Mouse (Mus musculus) embryonic fibroblast, embryonic 13.5 days (primary cell): ENCODE data around the gene Gpr146. TPM values are rescaled to one million over a fixed set of nuclear protein-coding genes. Genes with fewer than 3 reads are reported as not detected.

Experiments
- H3K27ac ChIP-seq: 2 replicates; pipeline ENCODE4 v1.5.1; 2012; ENCODE audit warnings: low read length, control low read depth, inconsistent platforms; ENCODE audit not compliant: insufficient read depth
- H3K4me1 ChIP-seq: 2 replicates; pipeline ENCODE4 v1.6.1; 2011; ENCODE audit warnings: low read length; ENCODE audit not compliant: control insufficient read depth, insufficient read depth
- H3K4me3 ChIP-seq: 2 replicates; pipeline ENCODE4 v1.5.1; 2011; ENCODE audit warnings: mild to moderate bottlenecking, control low read depth, low read length; ENCODE audit not compliant: insufficient read depth
- CTCF ChIP-seq: IDR thresholded peaks from 2 replicates; pipeline ENCODE4 v1.5.1; 2011; ENCODE audit warnings: mild to moderate bottlenecking, control low read depth, low read length, moderate library complexity, borderline replicate concordance; ENCODE audit not compliant: insufficient read depth
- POLR2A ChIP-seq: IDR thresholded peaks from 2 replicates; pipeline ENCODE4 v1.6.1; 2011; ENCODE audit warnings: low read depth, mild to moderate bottlenecking, control low read depth, low read length, moderate library complexity
- polyA plus RNA-seq: library from polyadenylated mRNA; stranded (reverse); fragments of >200 nt; gene quantifications from 2 replicates; pipeline ENCODE4 v1.2.4, GENCODE M21; 2011; ENCODE audit warnings: low read depth; ENCODE audit not compliant: missing spikeins, insufficient read length

Gpr146 gene
- polyA plus RNA-seq, 1 experiment = 0.88 TPM

- Histone ChIP-seq H3K4me1 (no peaks in the 10 kb centered on the region), H3K4me3 (no peak overlapping the region), H3K27ac (no peak overlapping the region)
- TF ChIP-seq CTCF (no peak), POLR2A (no peak)
Observed at GRCm38 (mm10) chr5:139368638-139369320, 8.7 kb upstream of the Gpr146 start.

DNA sequence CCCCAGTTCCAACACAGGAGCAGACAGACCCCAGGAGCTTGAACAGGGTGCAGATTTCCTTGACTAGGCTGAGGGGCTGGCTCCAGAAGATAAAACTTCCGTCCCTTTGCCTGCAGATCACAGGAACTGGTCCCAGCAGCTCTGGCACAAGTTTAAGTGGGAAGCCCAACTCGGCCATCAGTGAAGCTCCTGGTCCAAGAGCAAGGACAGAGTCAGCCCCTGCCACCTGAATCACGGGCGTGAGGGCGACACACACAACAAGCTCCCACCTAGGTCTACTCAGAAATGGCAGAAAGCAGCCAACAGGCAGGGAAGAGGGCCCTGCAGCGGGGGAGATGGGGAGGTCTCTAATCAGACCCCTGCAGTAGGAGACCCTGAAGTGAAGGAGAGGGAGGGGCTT is 7.2 kb upstream of the Gpr146 start:
- H3K4me3 ChIP-seq = no peak overlapping the region
- no peak overlapping the region for H3K27ac ChIP-seq
- H3K4me1 ChIP-seq = peaks cover 4% of the 10 kb centered on the region; the same call in 1 of the 2 replicates
- TF ChIP-seq POLR2A (no peak), CTCF (no peak)

- Histone ChIP-seq H3K4me3 (no peak overlapping the region), H3K27ac (no peak overlapping the region), H3K4me1 (peaks cover 4% of the 10 kb centered on the region; the same call in 1 of the 2 replicates)
- TF ChIP-seq POLR2A (no peak), CTCF (no peak)
Observed at GRCm38 (mm10) chr5:139371118-139371517, 6.4 kb upstream of the Gpr146 start.

DNA sequence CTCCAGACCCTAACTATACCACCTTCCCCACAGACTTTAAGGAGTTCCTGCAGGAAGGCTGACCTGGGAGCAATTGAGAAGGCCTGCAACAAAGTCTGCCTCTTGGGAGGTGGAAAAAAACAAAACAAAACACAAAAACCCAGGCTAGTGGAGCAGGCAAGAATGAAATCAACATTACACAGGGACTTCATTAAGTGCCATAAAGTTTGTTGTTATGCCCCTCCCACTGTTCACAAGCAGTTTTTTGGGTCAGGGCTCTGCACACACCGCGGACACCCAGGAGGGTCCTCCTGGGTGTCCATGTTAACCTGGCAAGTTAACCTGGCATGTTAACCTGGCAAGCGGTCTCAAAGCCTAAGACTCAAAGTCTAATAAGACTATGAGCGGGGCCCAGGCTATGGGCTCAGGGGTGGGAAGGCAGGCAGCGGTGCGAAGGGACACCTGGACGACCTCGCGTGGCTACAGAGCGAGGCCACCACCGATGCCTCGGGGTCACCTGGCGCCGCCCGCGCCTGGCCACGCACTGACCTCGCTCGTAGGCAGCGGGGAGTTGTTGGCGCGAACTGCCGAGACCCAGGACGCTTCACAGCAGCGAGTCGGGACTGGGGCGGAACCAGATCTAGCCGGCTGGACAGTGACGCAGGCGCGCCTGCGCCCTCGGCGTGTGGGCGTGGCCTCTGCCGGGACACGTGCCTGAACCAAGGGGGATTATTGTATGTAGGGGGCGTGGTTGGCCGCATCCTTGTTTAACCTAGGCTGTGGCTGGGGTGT is 5.7 kb upstream of the Gpr146 start:
- no peak overlapping the region for H3K27ac ChIP-seq
- peak overlapping the region; percentile 58 for H3K4me3 ChIP-seq
- peaks cover 4% of the 10 kb centered on the region; the same call in 1 of the 2 replicates for H3K4me1 ChIP-seq
- TF ChIP-seq CTCF (no peak), POLR2A (peak; percentile 96)

GRCm38 (mm10) chr5:139373126-139373525 is 4.4 kb upstream of the Gpr146 start:
- Histone ChIP-seq H3K4me1 (peaks cover 12% of the 10 kb centered on the region), H3K4me3 (no peak overlapping the region), H3K27ac (no peak overlapping the region)
- TF ChIP-seq POLR2A (no peak), CTCF (no peak)

GRCm38 (mm10) chr5:139373889-139374444 is 3.5 kb upstream of the Gpr146 start:
- H3K4me1 ChIP-seq = peaks cover 17% of the 10 kb centered on the region
- TF ChIP-seq POLR2A = no peak
- no peak for TF ChIP-seq CTCF
- H3K27ac ChIP-seq = no peak overlapping the region
- H3K4me3 ChIP-seq = no peak overlapping the region

- Histone ChIP-seq H3K4me1 (peaks cover 20% of the 10 kb centered on the region), H3K4me3 (no peak overlapping the region), H3K27ac (no peak overlapping the region)
- TF ChIP-seq POLR2A = no peak
- no peak for TF ChIP-seq CTCF
Observed at GRCm38 (mm10) chr5:139374841-139375240, 2.7 kb upstream of the Gpr146 start.

GRCm38 (mm10) chr5:139378271-139378556 is 717 bp downstream of the Gpr146 start:
- TF ChIP-seq POLR2A (no peak), CTCF (no peak)
- H3K4me1 ChIP-seq = peaks cover 20% of the 10 kb centered on the region
- no peak overlapping the region for H3K4me3 ChIP-seq
- H3K27ac ChIP-seq = no peak overlapping the region

DNA sequence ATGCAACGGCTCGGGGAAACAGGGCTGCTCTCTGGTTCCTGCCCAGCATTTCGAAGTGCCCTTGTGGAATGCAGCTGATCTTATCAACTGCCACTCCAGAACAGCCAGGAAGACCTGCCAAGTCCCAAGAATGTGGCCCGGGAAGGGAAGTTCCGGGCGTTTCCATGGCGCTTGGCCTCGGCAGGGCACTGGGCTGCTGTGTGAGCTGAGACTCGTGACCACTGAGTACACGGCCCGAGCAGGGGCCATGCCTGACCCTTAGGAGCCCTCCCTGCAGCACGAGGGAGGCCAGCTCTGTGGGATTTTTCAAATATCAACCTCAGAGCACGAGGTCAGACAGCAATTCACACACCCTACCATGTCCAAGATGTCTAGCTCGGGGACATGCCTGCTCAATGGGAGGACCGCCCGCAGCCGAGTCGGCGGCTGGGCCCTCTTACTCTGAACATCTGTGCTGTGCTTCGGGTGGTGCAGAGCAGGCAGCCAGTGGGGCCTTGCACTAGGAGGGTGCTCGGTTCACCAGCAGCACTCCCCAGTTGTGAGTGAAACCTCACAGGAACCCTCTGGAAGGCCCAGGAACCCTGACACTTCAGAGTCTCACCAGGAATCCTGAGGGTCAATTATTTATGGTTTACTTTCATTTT is 1.6 kb downstream of the Gpr146 start:
- Histone ChIP-seq H3K27ac (peak overlapping the region; percentile 36), H3K4me3 (no peak overlapping the region), H3K4me1 (peaks cover 20% of the 10 kb centered on the region)
- TF ChIP-seq POLR2A (no peak), CTCF (no peak)
